Mouse (Mus musculus) embryo, embryonic 9.5 days (tissue): ENCODE data around the gene 1700020L24Rik.

Experiments used
- DNase-seq: peaks from one replicate; pipeline ENCODE4 v3.0.0-alpha.2; 2017; ENCODE audit errors: extremely low spot score

Gene 1700020L24Rik

GRCm38 (mm10) chr11:83437377-83437776, at the start of gene 1700020L24Rik:
Gene 1700020L24Rik (plus strand): TSS chr11:83437677.
- DNase-seq: no peak

GRCm38 (mm10) chr11:83393062-83393461, 44.4 kb upstream of the 1700020L24Rik start:
- no peak for DNase-seq

- peak; percentile 18 for DNase-seq
Measured at GRCm38 (mm10) chr11:83394802-83395439, 42.6 kb upstream of the 1700020L24Rik start.

- DNase-seq: no peak
Measured at GRCm38 (mm10) chr11:83397626-83398025, 39.9 kb upstream of the 1700020L24Rik start.

GRCm38 (mm10) chr11:83398724-83399123, 38.8 kb upstream of the 1700020L24Rik start:
- no peak for DNase-seq

GRCm38 (mm10) chr11:83403787-83404186, 33.7 kb upstream of the 1700020L24Rik start:
- no peak for DNase-seq

- no peak for DNase-seq
Measured at GRCm38 (mm10) chr11:83406391-83406790, 31.1 kb upstream of the 1700020L24Rik start.

GRCm38 (mm10) chr11:83408242-83408641, 29.2 kb upstream of the 1700020L24Rik start:
- DNase-seq: no peak

- peak; percentile 64 for DNase-seq
Measured at GRCm38 (mm10) chr11:83409087-83409754, 28.3 kb upstream of the 1700020L24Rik start, which contains the start of gene Rasl10b. Gene Rasl10b (plus strand): TSS chr11:83409137.

GRCm38 (mm10) chr11:83409792-83410291, 27.6 kb upstream of the 1700020L24Rik start:
- peak; percentile 42 for DNase-seq

- DNase-seq: no peak
Measured at GRCm38 (mm10) chr11:83410510-83410909, 27.0 kb upstream of the 1700020L24Rik start.

GRCm38 (mm10) chr11:83417080-83417479, 20.4 kb upstream of the 1700020L24Rik start:
- peak; percentile 63 for DNase-seq

GRCm38 (mm10) chr11:83417708-83418107, 19.8 kb upstream of the 1700020L24Rik start:
- no peak for DNase-seq

GRCm38 (mm10) chr11:83418566-83418965, 18.9 kb upstream of the 1700020L24Rik start:
- no peak for DNase-seq

GRCm38 (mm10) chr11:83420338-83420737, 17.1 kb upstream of the 1700020L24Rik start:
- DNase-seq: no peak

- peak; percentile 69 for DNase-seq
Measured at GRCm38 (mm10) chr11:83421305-83421704, 16.2 kb upstream of the 1700020L24Rik start.

GRCm38 (mm10) chr11:83424681-83425080, 12.8 kb upstream of the 1700020L24Rik start:
- DNase-seq: peak; percentile 72

GRCm38 (mm10) chr11:83426964-83427363, 10.5 kb upstream of the 1700020L24Rik start:
- no peak for DNase-seq

- no peak for DNase-seq
Measured at GRCm38 (mm10) chr11:83429355-83429754, 8.1 kb upstream of the 1700020L24Rik start, which contains the start of gene Gas2l2. Gene Gas2l2 (minus strand): TSS chr11:83429455.

- DNase-seq: no peak
Measured at GRCm38 (mm10) chr11:83432533-83432932, 4.9 kb upstream of the 1700020L24Rik start.

- DNase-seq: no peak
Measured at GRCm38 (mm10) chr11:83439426-83440060, 2.1 kb downstream of the 1700020L24Rik start.
